Mouse (Mus musculus) limb, embryonic 15.5 days (tissue): Measurements from ENCODE around the gene Duoxa1. TPM values are rescaled to one million over a fixed set of nuclear protein-coding genes. Genes with fewer than 3 reads are reported as not detected.

Experiments used
- ATAC-seq: fragments of 200-750 bp; cut with Nextera tagmentation; 2 replicates; pipeline ENCODE4 v1.8.0; 2017; ENCODE audit warnings: low read depth, moderate TSS enrichment; ENCODE audit not compliant: insufficient number of reproducible peaks, low FRiP score, low TSS enrichment
- H3K27ac ChIP-seq: fragments of 300-500 bp; sonication (generic); 2 replicates; pipeline ENCODE4 v1.5.1; 2015; ENCODE audit warnings: moderate library complexity, mild to moderate bottlenecking, inconsistent platforms
- H3K27me3 ChIP-seq: fragments of 300-500 bp; sonication (generic); 2 replicates; pipeline ENCODE4 v1.6.1; 2015; ENCODE audit warnings: inconsistent platforms
- H3K36me3 ChIP-seq: fragments of 300-500 bp; sonication (generic); 2 replicates; pipeline ENCODE4 v1.6.1; 2015; ENCODE audit warnings: inconsistent platforms
- H3K4me1 ChIP-seq: fragments of 300-500 bp; sonication (generic); 2 replicates; pipeline ENCODE4 v1.6.1; 2015; ENCODE audit warnings: inconsistent platforms
- H3K4me2 ChIP-seq: fragments of 300-500 bp; sonication (generic); 2 replicates; pipeline ENCODE4 v1.6.1; 2015; ENCODE audit warnings: mild to moderate bottlenecking, inconsistent platforms
- H3K4me3 ChIP-seq: fragments of 300-500 bp; sonication (generic); 2 replicates; pipeline ENCODE4 v1.5.1; 2015; ENCODE audit warnings: mild to moderate bottlenecking, inconsistent platforms
- H3K9ac ChIP-seq: fragments of 300-500 bp; sonication (generic); 2 replicates; pipeline ENCODE4 v1.6.1; 2015; ENCODE audit warnings: inconsistent platforms
- H3K9me3 ChIP-seq: fragments of 300-500 bp; sonication (generic); 2 replicates; pipeline ENCODE4 v1.6.1; 2016; ENCODE audit warnings: inconsistent platforms
- WGBS: fragments of 180-500 bp; shearing (Covaris S2); methylation state at CpG from one replicate; pipeline ENCODE4 v1.1.7; 2015; 5-methylcytosine and 5-hydroxymethylcytosine counted together
- polyA plus RNA-seq: library from polyadenylated mRNA; unstranded; fragments of >200 nt; fragmentation: Nextera tagmentation; extraction: Ambion mirVana; gene quantifications from 2 replicates; pipeline ENCODE4 v1.2.1, GENCODE M21; 2015

Duoxa1 gene
- polyA plus RNA-seq, result 12.4 and 14.5 TPM in 2 replicates

DNA sequence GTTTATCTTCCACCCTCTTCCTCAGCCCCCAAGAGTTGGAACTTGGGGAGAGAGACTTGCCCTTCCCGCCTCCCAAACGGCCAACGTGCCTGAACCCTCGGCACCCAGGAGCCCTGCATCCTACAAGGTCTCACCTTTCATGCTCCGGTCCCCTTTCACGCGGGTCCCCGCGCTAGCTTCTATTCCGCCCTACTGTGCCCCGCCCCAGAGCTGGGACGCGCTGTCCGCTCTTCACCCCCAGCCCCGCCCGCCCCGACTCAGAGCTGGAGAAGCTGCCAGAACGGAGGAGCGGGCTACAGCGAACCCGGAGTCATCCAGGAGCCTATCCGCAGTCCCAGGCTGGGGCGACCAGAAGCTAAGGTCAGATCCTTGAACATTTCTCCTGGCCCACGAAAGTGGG lies at the start of gene Duoxa1:
Gene Duoxa1 (minus strand): TSS at position 195 of the 400 bp plus-strand sequence.
- Histone ChIP-seq H3K9ac (no peak within 1 kb of the TSS), H3K27me3 (peaks cover 58% of the 10 kb centered on the region)

DNA sequence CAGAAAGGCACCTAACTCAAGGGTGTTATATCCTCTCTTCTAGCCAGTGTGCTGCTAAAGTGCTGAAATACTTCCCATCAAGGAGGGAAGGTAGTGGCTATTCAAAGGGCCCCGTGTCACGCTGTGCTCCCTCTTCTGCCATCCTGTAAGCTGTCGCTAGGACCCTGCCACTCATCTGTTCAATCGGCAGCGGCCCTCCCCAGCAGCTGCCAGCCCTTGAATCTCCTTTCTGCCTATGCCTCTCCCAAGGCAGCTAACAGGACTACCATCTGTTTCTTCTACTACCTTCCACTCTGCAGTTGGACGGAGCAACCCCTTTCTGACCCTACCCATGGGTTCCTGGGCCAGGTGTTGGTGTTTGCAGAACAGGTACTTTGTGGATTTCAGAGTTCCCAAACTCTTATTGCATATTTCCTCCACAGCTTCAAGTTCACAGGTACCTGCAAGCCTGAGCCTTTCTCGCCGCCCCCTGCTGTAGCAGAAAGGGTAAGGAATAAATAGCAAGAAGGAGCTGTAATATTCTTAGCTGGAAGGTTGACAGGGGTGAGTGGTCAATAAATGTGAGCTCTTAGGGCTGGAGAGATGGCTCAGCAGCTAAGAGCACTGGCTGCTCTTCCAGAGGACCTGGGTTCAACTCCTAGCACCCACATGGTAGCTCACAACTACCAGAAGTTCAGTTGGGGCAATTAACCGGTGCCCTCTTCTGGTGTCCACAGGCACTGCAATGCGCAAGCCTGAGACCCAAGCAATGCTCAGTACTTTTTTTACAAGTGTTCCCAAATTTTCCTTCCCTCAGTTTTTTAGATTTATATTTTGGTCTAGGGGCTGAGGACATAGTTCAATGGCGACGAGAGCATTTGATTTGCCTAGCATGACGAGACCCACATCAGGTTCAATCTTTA lies 49.3 kb upstream of the Duoxa1 start:
- Histone ChIP-seq H3K4me1 (peaks cover 34% of the 10 kb centered on the region), H3K4me3 (no peak overlapping the region), H3K9me3 (no peaks in the 10 kb centered on the region), H3K27ac (no peak overlapping the region), H3K9ac (no peak overlapping the region), H3K27me3 (no peaks in the 10 kb centered on the region), H3K36me3 (peaks cover 18% of the 10 kb centered on the region), H3K4me2 (no peak overlapping the region)
- no peak for ATAC-seq
- WGBS, result 85% methylated on average over 13 of the region's 13 CpGs

More for the DNA sequence above, at the start of gene Duoxa1:
- no peaks in the 10 kb centered on the region for H3K9me3 ChIP-seq
- H3K4me3 ChIP-seq, result peak within 1 kb of the TSS; percentile 33
- peaks cover 13% of the 10 kb centered on the region for H3K4me1 ChIP-seq
- H3K27ac ChIP-seq, result no peak within 1 kb of the TSS
- H3K36me3 ChIP-seq, result no peaks in the 10 kb centered on the region
- 2% methylated on average over 24 of the region's 24 CpGs for WGBS
- ATAC-seq, result no peak
- peak within 1 kb of the TSS; percentile 59 for H3K4me2 ChIP-seq

DNA sequence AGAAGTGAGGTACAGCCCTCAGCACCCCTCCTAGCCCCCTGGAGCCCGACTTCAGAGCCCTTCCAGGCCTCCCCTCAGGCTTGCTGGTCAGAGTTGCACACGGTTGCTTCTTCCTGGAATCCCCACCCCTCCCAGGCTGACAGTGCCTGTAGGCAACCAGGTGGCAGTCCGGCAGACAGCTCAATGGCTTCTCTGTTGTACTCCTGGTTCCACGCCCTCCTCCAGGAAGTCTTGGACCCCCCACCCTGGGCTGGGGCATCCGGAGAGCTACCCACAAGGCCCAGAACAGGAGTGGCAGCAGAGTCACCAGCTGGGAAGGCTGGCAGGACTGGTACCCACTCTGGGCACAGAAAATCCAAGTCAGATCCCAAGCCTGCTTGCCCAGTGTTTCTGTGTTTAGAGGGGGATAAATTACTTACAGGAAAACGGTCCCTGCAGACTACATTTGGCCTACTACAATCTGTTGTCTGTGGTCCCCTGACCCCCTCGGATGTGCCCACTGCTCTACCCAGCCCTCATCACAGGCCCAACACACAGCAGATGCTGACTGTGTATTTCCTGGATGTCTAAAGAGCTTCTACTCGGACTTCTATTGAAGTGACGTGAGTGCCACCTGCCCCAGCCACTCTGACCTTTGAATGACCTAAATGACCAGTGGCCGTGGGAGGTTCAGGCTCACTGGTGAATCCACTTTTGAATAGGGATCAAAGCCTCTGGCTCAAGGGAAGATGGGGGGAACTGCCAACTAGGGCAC lies 48.5 kb upstream of the Duoxa1 start:
- H3K4me3 ChIP-seq, result no peak overlapping the region
- H3K27me3 ChIP-seq, result no peaks in the 10 kb centered on the region
- no peak overlapping the region for H3K27ac ChIP-seq
- H3K4me1 ChIP-seq, result peaks cover 26% of the 10 kb centered on the region
- H3K4me2 ChIP-seq, result no peak overlapping the region
- WGBS, result 57% methylated on average over 10 of the region's 10 CpGs
- H3K36me3 ChIP-seq, result peaks cover 22% of the 10 kb centered on the region
- ATAC-seq, result 0 out of 2 replicates have a peak, but pooled peaks have one; percentile 35
- no peaks in the 10 kb centered on the region for H3K9me3 ChIP-seq
- no peak overlapping the region for H3K9ac ChIP-seq

DNA sequence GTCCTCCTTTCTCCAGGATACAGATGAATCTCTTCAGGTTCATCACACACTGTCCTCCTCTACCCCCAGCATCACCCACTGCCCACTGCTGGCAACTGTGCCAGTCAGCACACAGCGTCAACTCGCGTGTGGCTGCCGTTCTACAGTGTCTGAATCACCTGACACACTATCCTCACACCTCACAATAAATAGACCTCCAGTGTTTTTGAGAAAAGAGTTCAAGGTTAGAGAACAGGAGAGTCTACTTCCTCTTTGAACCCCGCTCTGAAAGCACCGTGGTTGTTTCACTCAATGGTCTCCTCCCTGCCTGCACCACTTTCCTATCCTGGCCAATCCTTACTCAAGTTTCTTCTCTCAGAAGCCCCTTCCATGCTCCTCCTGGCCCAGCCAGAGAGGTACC lies 47.7 kb upstream of the Duoxa1 start:
- peaks cover 31% of the 10 kb centered on the region for H3K36me3 ChIP-seq
- no peak overlapping the region for H3K27ac ChIP-seq
- 85% methylated on average over 6 of the region's 6 CpGs for WGBS
- peaks cover 17% of the 10 kb centered on the region for H3K4me1 ChIP-seq
- no peaks in the 10 kb centered on the region for H3K27me3 ChIP-seq
- ATAC-seq, result no peak
- H3K4me3 ChIP-seq, result no peak overlapping the region
- no peak overlapping the region for H3K9ac ChIP-seq
- H3K4me2 ChIP-seq, result no peak overlapping the region
- H3K9me3 ChIP-seq, result no peaks in the 10 kb centered on the region

DNA sequence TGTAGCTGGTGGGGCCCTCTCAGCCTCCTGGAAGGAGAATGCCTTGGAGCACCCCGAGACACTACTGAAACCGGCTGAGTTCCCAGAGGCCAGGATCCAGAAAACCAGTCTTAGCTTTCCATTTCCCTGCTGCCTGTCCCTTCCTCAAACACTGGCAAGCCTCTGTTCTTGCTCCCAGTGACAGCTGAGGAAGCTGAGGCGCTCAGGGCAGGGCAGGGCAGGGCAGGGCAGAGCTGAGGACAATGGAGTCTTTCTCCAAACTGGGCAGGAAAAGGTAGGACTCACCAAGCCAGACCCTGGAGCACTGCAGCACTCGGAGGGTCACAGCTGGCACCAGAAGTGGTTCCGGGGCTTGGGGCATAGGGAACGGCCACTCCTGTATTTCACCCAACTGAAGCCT lies 46.8 kb upstream of the Duoxa1 start:
- no peak overlapping the region for H3K4me2 ChIP-seq
- no peak for ATAC-seq

DNA sequence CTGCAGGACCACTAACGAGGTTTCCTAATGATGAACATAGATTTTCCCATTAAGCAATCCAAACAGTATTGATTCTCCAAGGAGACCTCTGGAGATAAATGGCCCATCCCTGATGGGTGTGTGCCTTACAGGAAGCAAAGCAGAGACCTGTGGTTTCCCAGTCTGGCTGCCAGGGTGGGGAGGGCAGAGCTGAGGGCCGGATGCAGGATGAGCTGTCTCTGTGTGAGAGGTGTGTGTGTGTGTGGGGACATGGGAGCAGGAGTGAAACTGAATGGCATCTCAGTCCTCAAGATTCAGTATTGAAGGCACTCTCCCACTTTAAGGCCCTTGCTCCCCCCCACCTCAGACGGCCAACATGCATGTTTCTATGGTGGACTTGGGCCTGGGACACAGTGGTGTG lies 42.7 kb upstream of the Duoxa1 start:
- no peak for ATAC-seq
- no peak overlapping the region for H3K9ac ChIP-seq
- WGBS, result 72% methylated on average over 3 of the region's 3 CpGs

More for the DNA sequence above, 46.8 kb upstream of the Duoxa1 start:
- H3K36me3 ChIP-seq, result peaks cover 32% of the 10 kb centered on the region
- H3K9ac ChIP-seq, result no peak overlapping the region
- no peak overlapping the region for H3K27ac ChIP-seq
- no peak overlapping the region for H3K4me3 ChIP-seq
- H3K27me3 ChIP-seq, result no peaks in the 10 kb centered on the region
- 80% methylated on average over 6 of the region's 6 CpGs for WGBS
- 0 out of 2 replicates have a peak, but pooled peaks cover 12% of the 10 kb centered on the region for H3K4me1 ChIP-seq
- no peaks in the 10 kb centered on the region for H3K9me3 ChIP-seq

DNA sequence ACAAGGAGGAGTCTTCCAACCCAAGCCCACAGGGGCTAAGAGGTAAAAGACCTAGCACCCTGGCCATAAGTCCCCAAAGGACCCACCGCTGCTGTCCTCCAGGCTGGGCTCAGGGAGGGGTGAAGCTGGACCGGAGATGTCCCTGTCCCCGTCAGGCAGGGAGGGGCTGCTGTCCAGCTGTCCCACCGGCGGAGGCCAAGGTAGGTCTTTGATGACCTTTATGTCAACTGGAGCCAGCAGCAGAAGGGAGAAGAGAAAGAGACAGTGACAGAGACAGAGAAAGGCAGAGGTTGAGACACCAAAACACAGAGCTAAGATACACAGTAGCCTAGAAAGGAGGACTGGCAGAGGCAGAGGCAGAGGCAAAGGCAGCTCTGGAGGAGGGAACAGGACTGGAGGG lies 41.9 kb upstream of the Duoxa1 start:
- ATAC-seq, result no peak
- H3K36me3 ChIP-seq, result peaks cover 47% of the 10 kb centered on the region
- H3K27me3 ChIP-seq, result no peaks in the 10 kb centered on the region
- H3K27ac ChIP-seq, result no peak overlapping the region
- peaks cover 13% of the 10 kb centered on the region for H3K4me1 ChIP-seq
- 92% methylated on average over 5 of the region's 5 CpGs for WGBS
- H3K4me3 ChIP-seq, result no peak overlapping the region
- H3K4me2 ChIP-seq, result no peak overlapping the region
- no peaks in the 10 kb centered on the region for H3K9me3 ChIP-seq
- H3K9ac ChIP-seq, result no peak overlapping the region

More for the DNA sequence above, 42.7 kb upstream of the Duoxa1 start:
- Histone ChIP-seq H3K9me3 (no peaks in the 10 kb centered on the region), H3K36me3 (peaks cover 47% of the 10 kb centered on the region), H3K4me3 (no peak overlapping the region), H3K27ac (no peak overlapping the region), H3K27me3 (no peaks in the 10 kb centered on the region), H3K4me1 (peaks cover 15% of the 10 kb centered on the region), H3K4me2 (no peak overlapping the region)

DNA sequence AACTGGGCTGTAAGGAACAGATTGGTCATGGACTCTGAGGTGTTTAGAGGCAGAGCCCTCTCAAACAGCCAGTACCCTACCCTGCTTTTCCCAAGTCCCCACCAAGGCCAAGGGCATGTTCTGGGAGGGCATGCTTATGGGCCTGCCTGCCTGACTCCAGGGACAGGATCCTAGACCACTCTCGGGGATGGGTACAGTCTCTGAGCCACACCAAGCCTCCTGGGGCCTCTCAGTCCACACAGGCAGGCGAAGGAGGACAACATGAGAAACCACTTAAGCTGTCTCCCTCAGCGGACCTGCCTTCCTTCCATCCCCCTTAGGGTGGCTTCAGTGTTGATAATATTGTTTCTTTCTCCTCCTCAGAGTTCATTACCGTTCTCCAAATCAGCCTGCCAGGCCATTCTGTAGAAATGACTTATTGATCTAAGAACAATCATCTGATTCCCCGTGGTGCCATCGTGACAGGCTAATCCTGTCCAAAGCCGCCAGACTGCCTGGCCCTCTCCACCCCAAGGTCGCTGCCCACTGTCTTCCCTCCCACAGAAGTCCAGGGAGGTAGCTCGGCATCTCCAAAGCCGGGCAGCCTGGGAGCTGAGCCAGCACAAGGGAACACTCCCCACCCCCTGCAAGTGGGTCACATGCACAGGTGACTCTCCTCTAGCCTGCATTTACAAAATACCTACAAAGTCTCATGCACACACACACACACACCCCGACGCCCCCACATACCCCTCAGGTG lies 40.8 kb upstream of the Duoxa1 start:
- no peaks in the 10 kb centered on the region for H3K27me3 ChIP-seq
- H3K9me3 ChIP-seq, result no peaks in the 10 kb centered on the region
- WGBS, result 77% methylated on average over 12 of the region's 12 CpGs
- peaks cover 47% of the 10 kb centered on the region for H3K36me3 ChIP-seq
- ATAC-seq, result no peak
- H3K4me1 ChIP-seq, result peaks cover 17% of the 10 kb centered on the region
- H3K9ac ChIP-seq, result no peak overlapping the region
- no peak overlapping the region for H3K4me2 ChIP-seq
- no peak overlapping the region for H3K27ac ChIP-seq
- no peak overlapping the region for H3K4me3 ChIP-seq

DNA sequence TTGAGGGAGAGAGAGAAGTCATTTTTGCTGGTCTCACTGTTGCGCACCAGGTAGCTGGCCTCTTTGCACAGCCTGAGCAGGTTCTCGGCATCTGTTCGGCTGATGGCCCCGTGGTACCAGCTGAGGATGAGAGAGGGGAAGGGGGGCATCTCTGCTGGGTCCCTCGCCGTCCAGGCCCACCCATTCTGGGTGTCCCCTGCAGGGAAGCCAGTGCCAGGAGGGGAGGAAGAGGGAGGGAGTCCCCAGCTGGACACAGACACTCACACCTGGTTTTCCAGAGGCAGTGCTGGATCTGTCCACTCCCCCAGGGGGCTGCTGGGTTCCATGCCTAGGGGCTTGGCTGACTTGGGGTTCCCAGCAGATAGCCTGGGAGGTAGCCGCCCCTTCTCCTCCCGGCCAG lies 40.2 kb upstream of the Duoxa1 start:
- Histone ChIP-seq H3K4me1 (peaks cover 23% of the 10 kb centered on the region), H3K27me3 (no peaks in the 10 kb centered on the region), H3K36me3 (peaks cover 47% of the 10 kb centered on the region), H3K4me2 (no peak overlapping the region), H3K27ac (no peak overlapping the region), H3K9me3 (no peaks in the 10 kb centered on the region), H3K4me3 (no peak overlapping the region), H3K9ac (no peak overlapping the region)
- ATAC-seq, result no peak
- WGBS, result 87% methylated on average over 8 of the region's 8 CpGs

DNA sequence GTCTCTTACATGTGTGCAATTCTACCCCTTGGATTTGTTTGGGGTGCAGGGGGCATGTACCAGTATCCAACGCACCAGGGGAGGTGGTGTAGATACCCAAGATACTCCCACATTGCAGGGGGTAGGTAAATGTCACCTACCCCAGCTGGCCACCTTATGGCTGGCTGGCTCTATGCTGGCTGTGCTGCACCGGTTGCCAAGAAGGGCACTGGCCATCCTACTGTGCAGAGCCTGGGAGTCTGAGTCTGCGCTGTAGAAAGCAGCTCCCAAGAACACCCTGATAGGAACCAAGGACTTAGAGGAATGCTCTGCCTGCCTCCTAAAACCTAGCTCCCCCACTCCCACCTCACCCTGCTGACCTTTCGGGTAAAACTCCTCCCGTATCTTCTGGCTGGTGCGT lies 39.5 kb upstream of the Duoxa1 start:
- Histone ChIP-seq H3K27ac (no peak overlapping the region), H3K9me3 (no peaks in the 10 kb centered on the region), H3K4me1 (peaks cover 24% of the 10 kb centered on the region), H3K36me3 (peaks cover 42% of the 10 kb centered on the region), H3K4me3 (no peak overlapping the region), H3K27me3 (no peaks in the 10 kb centered on the region), H3K4me2 (no peak overlapping the region), H3K9ac (no peak overlapping the region)
- 85% methylated on average over 6 of the region's 6 CpGs for WGBS
- no peak for ATAC-seq

DNA sequence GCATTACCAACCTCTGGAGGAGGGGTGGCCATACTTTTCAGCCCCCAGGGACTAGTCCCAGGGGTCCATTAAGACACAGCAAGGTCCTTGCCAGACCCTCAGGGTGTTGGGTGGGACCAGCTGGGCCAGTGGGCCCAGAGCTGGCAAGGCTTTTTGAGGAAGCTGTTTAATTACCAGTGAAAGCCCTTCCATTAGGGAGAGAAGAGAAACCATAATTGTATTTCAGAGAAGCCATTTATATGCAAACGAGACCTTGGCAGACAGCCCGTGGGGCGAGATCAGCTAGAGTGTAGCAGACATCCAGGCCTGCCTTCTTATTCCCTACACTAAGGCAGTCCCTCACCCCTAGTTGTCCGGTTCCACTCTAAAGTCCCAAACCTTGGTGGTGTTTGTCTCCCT lies 38.4 kb upstream of the Duoxa1 start:
- Histone ChIP-seq H3K4me1 (peaks cover 28% of the 10 kb centered on the region), H3K9ac (no peak overlapping the region), H3K27ac (peak overlapping the region; percentile 52), H3K27me3 (no peaks in the 10 kb centered on the region), H3K4me2 (no peak overlapping the region), H3K9me3 (no peaks in the 10 kb centered on the region), H3K4me3 (no peak overlapping the region), H3K36me3 (peaks cover 36% of the 10 kb centered on the region)
- 46% methylated on average over 4 of the region's 4 CpGs for WGBS
- no peak for ATAC-seq
